Mouse (Mus musculus) heart, adult 2 months (tissue): ENCODE data around the gene Shq1. TPM values are rescaled to one million over a fixed set of nuclear protein-coding genes. Genes with fewer than 3 reads are reported as not detected.

Source experiments
- DNase-seq, 2 experiments: peaks; one replicate each; pipeline ENCODE4 v3.0.0; 2021
- H3K27ac ChIP-seq: fragments of 200-600 bp; 2 replicates; pipeline ENCODE4 v1.8.1; 2022
- H3K27me3 ChIP-seq: fragments of 200-500 bp; 2 replicates; pipeline ENCODE4 v1.6.1; 2012; ENCODE audit warnings: mild to moderate bottlenecking, low read length, inconsistent platforms, mixed read lengths; ENCODE audit not compliant: control insufficient read depth, insufficient read depth
- H3K36me3 ChIP-seq: fragments of 200-500 bp; 2 replicates; pipeline ENCODE4 v1.6.1; 2012; ENCODE audit warnings: low read length, inconsistent platforms; ENCODE audit not compliant: control insufficient read depth, insufficient read depth
- H3K4me1 ChIP-seq: fragments of 200-500 bp; 2 replicates; pipeline ENCODE4 v1.6.1; 2011; ENCODE audit warnings: low read length; ENCODE audit not compliant: control insufficient read depth, insufficient read depth
- H3K4me3 ChIP-seq: fragments of 200-600 bp; 2 replicates; pipeline ENCODE4 v1.8.1; 2022
- H3K79me2 ChIP-seq: fragments of 200-500 bp; replicated peaks from 2 replicates; pipeline ENCODE4 v1.6.1; 2012; ENCODE audit warnings: mild to moderate bottlenecking, inconsistent platforms, low read length, moderate library complexity, mixed read lengths; ENCODE audit not compliant: control insufficient read depth, insufficient read depth
- H3K9ac ChIP-seq: fragments of 200-500 bp; 2 replicates; pipeline ENCODE4 v1.6.1; 2012; ENCODE audit warnings: low read depth, mild to moderate bottlenecking, control low read depth, inconsistent platforms, low read length, mixed read lengths
- CTCF ChIP-seq: fragments of 200-600 bp; IDR thresholded peaks from 2 replicates; pipeline ENCODE4 v1.8.1; 2022; ENCODE audit warnings: antibody characterized with exemption, mild to moderate bottlenecking, moderate library complexity
- EP300 ChIP-seq: fragments of 200-500 bp; IDR thresholded peaks from 2 replicates; pipeline ENCODE4 v1.6.1; 2011; ENCODE audit warnings: low read depth, low read length, control low read depth; ENCODE audit not compliant: insufficient read depth
- POLR2A ChIP-seq: fragments of 200-500 bp; IDR thresholded peaks from 2 replicates; pipeline ENCODE4 v1.6.1; 2011; ENCODE audit warnings: mild to moderate bottlenecking, low read depth, low read length, control low read depth; ENCODE audit not compliant: insufficient read depth
- WGBS: fragments of 180-500 bp; shearing (Covaris S2); methylation state at CpG from one replicate; pipeline ENCODE4 v1.1.7; 2018; 5-methylcytosine and 5-hydroxymethylcytosine counted together
- intact Hi-C: fragments of 180-260 bp; cut with DNase I; formaldehyde crosslinking; loops from one replicate; pipeline ENCODE4 v1.15.1; 2025
- long read RNA-seq: library from polyadenylated mRNA; stranded (forward); transcript quantifications from one replicate; pipeline ENCODE4 v2.0.0, GENCODE M21; 2021
- polyA plus RNA-seq: library from polyadenylated mRNA; depleted of rRNA; stranded (reverse); fragments of >200 nt; gene quantifications from 2 replicates; pipeline ENCODE4 v1.2.3, GENCODE M21; 2012; rRNA removed
- total RNA-seq, 2 experiments: library from RNA; stranded (reverse); gene quantifications; 2 replicates each; pipeline ENCODE4 v1.2.3; 2021

Shq1 gene
- total RNA-seq (1 to 10 TPM; 3.3 to 3.6 TPM), polyA plus RNA-seq (2.0 and 2.6 TPM in 2 replicates)
- long read RNA-seq, partial matches to known transcripts: 0 of 5 reads
- long read RNA-seq, other reads (novel, unspliced or antisense): 2 of 5 reads

DNA sequence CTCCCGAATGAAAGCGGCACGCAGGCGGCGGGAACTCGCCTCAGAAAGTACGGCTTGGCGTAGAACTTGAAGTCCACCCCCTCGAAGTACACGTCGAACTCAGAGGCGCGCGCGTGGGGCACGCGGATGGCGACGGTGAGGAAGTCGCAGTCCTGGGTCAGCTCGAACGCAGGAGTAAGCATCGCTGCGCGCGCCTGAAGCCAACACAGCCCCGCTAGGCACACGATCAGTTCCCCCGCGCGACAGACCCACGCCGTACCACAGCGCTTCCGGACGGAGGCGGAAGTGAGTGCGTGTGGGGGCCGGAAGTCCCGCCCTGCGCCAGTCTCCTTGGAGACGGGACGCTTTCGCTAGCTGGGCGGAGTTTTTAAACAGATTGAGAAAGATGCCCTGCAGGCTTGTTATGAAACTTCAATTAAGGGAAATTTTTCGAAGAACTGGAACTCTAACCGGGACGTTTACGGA, at the start of gene Shq1:
TSS of gene Shq1 (minus strand) at position 278 of the 465 bp plus-strand sequence.
- H3K4me3 ChIP-seq: peak within 1 kb of the TSS; percentile 86
- H3K27ac ChIP-seq: peak within 1 kb of the TSS; percentile 50
- peak within 1 kb of the TSS; percentile 58 for H3K9ac ChIP-seq
- H3K27me3 ChIP-seq: no peaks in the 10 kb centered on the region
- no peaks in the 10 kb centered on the region for H3K36me3 ChIP-seq
- WGBS: under 1% methylated on average over 49 of the region's 49 CpGs
- H3K4me1 ChIP-seq: peaks cover 3% of the 10 kb centered on the region
- DNase-seq: peak; percentile 90 to 92
- TF ChIP-seq POLR2A (peak; percentile 63), CTCF (peak; percentile 55), EP300 (no peak)
- intact Hi-C loops: loop anchor here (10.0 kb wide), 1 partner anchor 594 kb away; no protein-coding TSS in a partner anchor
- no peaks in the 10 kb centered on the region for H3K79me2 ChIP-seq

DNA sequence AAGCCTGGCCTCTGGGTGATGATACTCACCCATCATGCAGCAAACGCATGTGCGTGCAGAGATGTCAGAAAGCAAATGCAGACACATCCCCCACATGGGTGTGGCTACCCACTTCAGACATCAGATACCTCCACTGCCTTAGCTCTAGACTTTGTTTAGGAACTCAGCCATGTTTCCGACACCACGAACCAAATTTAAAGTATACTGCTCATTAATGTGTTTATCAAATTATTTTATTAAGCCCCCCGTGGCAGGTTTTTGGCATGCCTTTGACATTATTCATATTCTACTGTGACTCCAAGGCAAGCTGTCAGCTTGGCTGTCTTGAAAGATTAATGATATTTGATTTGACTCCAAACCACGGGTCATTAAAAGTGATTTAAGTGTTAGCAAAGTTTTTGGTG, 49.1 kb upstream of the Shq1 start:
- Histone ChIP-seq H3K4me1 (peaks cover 2% of the 10 kb centered on the region), H3K27ac (no peak overlapping the region), H3K27me3 (no peaks in the 10 kb centered on the region), H3K9ac (no peak overlapping the region), H3K36me3 (no peaks in the 10 kb centered on the region), H3K79me2 (no peaks in the 10 kb centered on the region), H3K4me3 (no peak overlapping the region)
- TF ChIP-seq CTCF (no peak), EP300 (no peak), POLR2A (no peak)
- no peak for DNase-seq
- intact Hi-C loops: no loop called here
- 63% methylated on average over 6 of the region's 6 CpGs for WGBS

DNA sequence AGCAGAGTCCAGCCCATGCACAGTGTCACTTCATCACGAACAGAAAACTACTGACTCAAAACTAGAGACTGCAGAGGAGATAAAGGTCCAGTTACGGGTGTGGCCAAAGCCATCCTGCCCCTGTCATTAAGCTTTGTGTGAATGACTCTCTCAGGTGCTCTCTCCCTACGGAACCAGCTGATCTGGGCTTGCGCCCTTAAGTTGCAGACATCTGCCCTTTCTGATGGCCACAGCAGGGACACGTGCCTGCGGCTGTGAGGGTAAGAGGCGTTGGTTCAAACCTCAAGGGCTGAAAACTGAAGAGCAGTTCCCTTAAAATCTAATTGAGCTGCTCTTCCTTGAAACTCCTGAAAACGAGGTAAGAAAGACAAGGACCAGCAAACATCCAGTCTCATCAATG, 45.9 kb upstream of the Shq1 start:
- H3K27me3 ChIP-seq: no peaks in the 10 kb centered on the region
- H3K36me3 ChIP-seq: no peaks in the 10 kb centered on the region
- H3K79me2 ChIP-seq: no peaks in the 10 kb centered on the region
- DNase-seq: no peak
- intact Hi-C loops: no loop called here
- H3K4me3 ChIP-seq: no peak overlapping the region
- WGBS: 74% methylated on average over 8 of the region's 8 CpGs
- H3K27ac ChIP-seq: no peak overlapping the region
- TF ChIP-seq EP300: no peak
- no peak for TF ChIP-seq CTCF
- no peak for TF ChIP-seq POLR2A
- H3K4me1 ChIP-seq: peaks cover 2% of the 10 kb centered on the region
- H3K9ac ChIP-seq: no peak overlapping the region

- TF ChIP-seq CTCF (no peak), EP300 (no peak), POLR2A (no peak)
- Histone ChIP-seq H3K27ac (no peak overlapping the region), H3K36me3 (no peaks in the 10 kb centered on the region), H3K4me3 (no peak overlapping the region), H3K79me2 (no peaks in the 10 kb centered on the region), H3K4me1 (peaks cover 2% of the 10 kb centered on the region), H3K27me3 (no peaks in the 10 kb centered on the region), H3K9ac (no peak overlapping the region)
- 37% methylated on average over 7 of the region's 7 CpGs for WGBS
- intact Hi-C loops: no loop called here
- DNase-seq: no peak
These were observed 45.2 kb upstream of the Shq1 start for GRCm38 (mm10) chr6:100716152-100716551.

DNA sequence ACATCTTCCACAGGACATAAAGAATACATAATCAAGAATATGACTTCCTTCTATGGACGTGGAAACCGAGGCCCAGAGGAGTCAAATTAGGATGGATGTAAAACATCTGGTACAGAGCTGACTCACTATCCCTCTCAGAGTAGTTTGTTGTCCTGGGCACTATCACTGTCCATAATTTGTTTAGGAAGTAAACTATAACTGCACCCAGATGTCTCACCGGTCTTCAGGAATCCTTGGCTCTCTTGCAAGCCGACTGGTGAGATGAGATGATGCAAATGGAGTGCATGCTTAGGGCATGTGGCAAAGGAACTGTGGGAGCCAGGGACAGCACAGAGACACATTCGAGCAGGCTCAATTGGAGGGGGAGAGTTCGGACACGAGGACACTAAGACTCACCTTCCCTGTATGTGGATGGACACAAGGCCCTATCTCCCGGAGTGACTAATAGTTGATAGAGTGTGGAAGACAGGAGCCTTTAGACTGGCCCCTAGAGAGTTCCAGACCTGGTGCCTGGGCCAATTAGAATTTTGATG, 44.4 kb upstream of the Shq1 start:
- WGBS: 60% methylated on average over 8 of the region's 8 CpGs
- TF ChIP-seq CTCF: no peak
- H3K9ac ChIP-seq: no peak overlapping the region
- H3K27ac ChIP-seq: no peak overlapping the region
- intact Hi-C loops: no loop called here
- H3K4me3 ChIP-seq: no peak overlapping the region
- no peaks in the 10 kb centered on the region for H3K79me2 ChIP-seq
- H3K36me3 ChIP-seq: no peaks in the 10 kb centered on the region
- no peak for DNase-seq
- H3K4me1 ChIP-seq: peaks cover 2% of the 10 kb centered on the region
- H3K27me3 ChIP-seq: no peaks in the 10 kb centered on the region

DNA sequence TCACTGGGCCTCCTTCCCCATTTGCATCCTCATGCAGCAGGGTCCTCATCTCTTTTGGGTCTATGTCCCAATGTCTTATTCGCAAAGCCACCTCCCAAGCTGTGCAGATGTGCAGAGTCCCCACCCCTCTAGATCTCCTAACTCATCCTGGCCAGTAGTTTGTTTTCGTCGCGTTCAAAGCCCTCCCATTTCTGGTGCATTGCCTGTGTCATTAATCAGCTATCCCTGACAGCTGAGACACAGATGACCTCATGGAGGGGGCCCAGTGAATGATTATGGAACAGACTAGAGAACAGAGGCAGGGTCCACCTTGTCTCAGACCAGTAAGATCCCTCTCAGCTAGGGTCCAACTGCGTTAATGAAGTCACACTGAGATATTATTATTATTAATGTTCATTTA, 39.9 kb upstream of the Shq1 start:
- Histone ChIP-seq H3K36me3 (no peaks in the 10 kb centered on the region), H3K27me3 (no peaks in the 10 kb centered on the region), H3K27ac (no peak overlapping the region), H3K9ac (no peak overlapping the region), H3K79me2 (no peaks in the 10 kb centered on the region), H3K4me3 (no peak overlapping the region), H3K4me1 (peaks cover 1% of the 10 kb centered on the region; the same call in 1 of the 2 replicates)
- WGBS: 78% methylated on average over 5 of the region's 5 CpGs
- no peak for TF ChIP-seq CTCF
- no peak for TF ChIP-seq EP300
- TF ChIP-seq POLR2A: no peak
- DNase-seq: no peak
- intact Hi-C loops: no loop called here

DNA sequence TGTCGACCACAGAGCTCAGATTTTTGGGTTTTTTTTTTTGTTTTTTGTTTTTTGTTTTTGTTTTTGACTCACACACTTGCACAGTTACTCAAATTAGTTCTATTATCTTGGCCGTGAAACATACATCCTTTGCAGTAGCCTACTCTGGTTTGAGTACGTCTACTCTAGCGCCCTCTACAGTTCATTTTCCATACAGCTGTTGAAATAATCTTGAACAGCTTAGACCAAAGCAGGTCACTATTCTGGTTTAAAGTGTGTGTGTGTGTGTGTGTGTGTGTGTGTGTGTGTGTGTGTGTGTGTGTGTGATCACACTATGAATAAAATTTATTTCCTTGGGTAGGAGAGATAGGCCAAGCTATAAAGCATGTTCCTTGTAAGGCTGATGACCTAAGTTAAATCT, 39.2 kb upstream of the Shq1 start:
- H3K79me2 ChIP-seq: no peaks in the 10 kb centered on the region
- no peak for DNase-seq
- peaks cover 1% of the 10 kb centered on the region; the same call in 1 of the 2 replicates for H3K4me1 ChIP-seq
- intact Hi-C loops: no loop called here
- peak; percentile 41 for TF ChIP-seq CTCF
- TF ChIP-seq EP300: no peak
- H3K27ac ChIP-seq: no peak overlapping the region
- no peaks in the 10 kb centered on the region for H3K27me3 ChIP-seq
- WGBS: 25% methylated on average over 4 of the region's 4 CpGs
- H3K9ac ChIP-seq: no peak overlapping the region
- H3K4me3 ChIP-seq: no peak overlapping the region
- no peaks in the 10 kb centered on the region for H3K36me3 ChIP-seq
